Comparison of ENCODE assay signal across 14 mouse cellular contexts in genomic region chr6:114833791-114834346, GRCm38 (mm10).
DNase-seq lines count a peak whose midpoint lies in the region; ATAC-seq and TF ChIP-seq lines count a peak whose summit lies in the region.
"Had no signal": no experiment of that assay in that cellular context is flagged by ENCODE, and none has a peak within 500 bp of the region (broad histone marks: within the 10 kb centered on the region; RNA-seq: fewer than 3 reads in every experiment).

No protein-coding gene starts in this region.

- DNase-seq in heart, postnatal 10 days, result no peak
- DNase-seq in lung, postnatal 36 days, result no peak
- no peak for DNase-seq in heart, postnatal 0 days (ENCODE audit: low spot score)
- DNase-seq in kidney, postnatal 4 days, result peak; percentile 60 to 71
- DNase-seq in thymus, postnatal 0 days (ENCODE audit: low spot score), result no peak
- DNase-seq: cerebellum, adult 9-10 months; gastrocnemius, postnatal 10 days had no signal

- TF ChIP-seq CTCF in heart, postnatal 0 days (IDR thresholded peaks at IDR 0.05; ENCODE audit: low read depth), result no peak

- H3K4me2 ChIP-seq in heart, embryonic 11.5 days, result no peak overlapping the region
- H3K4me2 ChIP-seq in lung, embryonic 15.5 days, result no peak overlapping the region
- no peak overlapping the region for H3K4me2 ChIP-seq in heart, postnatal 0 days (ENCODE audit: low read depth, low read length)
- H3K4me2 ChIP-seq: neural tube, embryonic 13.5 days had no signal

- ATAC-seq in heart, embryonic 11.5 days (replicated peaks; ENCODE audit: insufficient number of reproducible peaks, low FRiP score, low TSS enrichment), result no peak; the same call in 1 of the 2 replicates
- ATAC-seq in lung, embryonic 15.5 days (ENCODE audit: borderline replicate concordance, extremely low read depth, low FRiP score, low TSS enrichment), result peak; percentile 51
- no peak for ATAC-seq in heart, postnatal 0 days (ENCODE audit: insufficient read depth, low read depth)
- ATAC-seq in CD4-positive, CD25-positive, alpha-beta regulatory T cell, adult 4 months, result no peak
- ATAC-seq: intestine, embryonic 16.5 days had no signal

- H3K9me3 ChIP-seq in heart, embryonic 11.5 days (replicated peaks; ENCODE audit: control insufficient read depth, low read length), result no peaks in the 10 kb centered on the region
- H3K9me3 ChIP-seq in lung, embryonic 15.5 days, result no peaks in the 10 kb centered on the region
- H3K9me3 ChIP-seq in heart, postnatal 0 days (replicated peaks; ENCODE audit: control insufficient read depth, low read length), result no peaks in the 10 kb centered on the region

- no peaks in the 10 kb centered on the region for H3K36me3 ChIP-seq in heart, embryonic 11.5 days (ENCODE audit: control insufficient read depth, insufficient read depth, low read length)
- no peaks in the 10 kb centered on the region for H3K36me3 ChIP-seq in lung, embryonic 15.5 days
- no peaks in the 10 kb centered on the region for H3K36me3 ChIP-seq in heart, postnatal 0 days (replicated peaks; ENCODE audit: control insufficient read depth, insufficient read depth, low read length)
- H3K36me3 ChIP-seq: neural tube, embryonic 13.5 days had no signal

- H3K27ac ChIP-seq in heart, embryonic 11.5 days (ENCODE audit: low read depth, low read length), result 0 out of 2 replicates have a peak overlapping the region, but pooled peaks have one; percentile 24
- H3K27ac ChIP-seq in lung, embryonic 15.5 days, result peak overlapping the region; percentile 43; the same call in 1 of the 2 replicates
- H3K27ac ChIP-seq in heart, postnatal 0 days (ENCODE audit: low read depth), result 0 out of 2 replicates have a peak overlapping the region, but pooled peaks have one; percentile 16

- 39% methylated on average over 4 of the region's 4 CpGs for WGBS in heart, embryonic 11.5 days (ENCODE audit: insufficient replicate concordance)
- 43% methylated on average over 4 of the region's 4 CpGs for WGBS in lung, embryonic 15.5 days
- 64% methylated on average over 4 of the region's 4 CpGs for WGBS in heart, postnatal 0 days

- H3K4me1 ChIP-seq in heart, embryonic 11.5 days (ENCODE audit: control insufficient read depth, insufficient read depth, low read length), result peaks cover 37% of the 10 kb centered on the region
- H3K4me1 ChIP-seq in lung, embryonic 15.5 days, result peaks cover 32% of the 10 kb centered on the region
- H3K4me1 ChIP-seq in heart, postnatal 0 days (ENCODE audit: control insufficient read depth, insufficient read depth), result peaks cover 6% of the 10 kb centered on the region; the same call in 1 of the 2 replicates

- H3K4me3 ChIP-seq in heart, embryonic 11.5 days (ENCODE audit: low read depth, low read length), result no peak overlapping the region
- H3K4me3 ChIP-seq in lung, embryonic 15.5 days, result no peak overlapping the region
- no peak overlapping the region for H3K4me3 ChIP-seq in heart, postnatal 0 days (ENCODE audit: low read depth, low read length)
- H3K4me3 ChIP-seq: erythroblast, embryonic 14.5 days; neural tube, embryonic 13.5 days had no signal

- H3K27me3 ChIP-seq in heart, embryonic 11.5 days (ENCODE audit: control insufficient read depth, insufficient read depth, low read length), result no peaks in the 10 kb centered on the region
- no peaks in the 10 kb centered on the region for H3K27me3 ChIP-seq in lung, embryonic 15.5 days
- H3K27me3 ChIP-seq in heart, postnatal 0 days (ENCODE audit: control insufficient read depth, insufficient read depth, low read length), result no peaks in the 10 kb centered on the region
- H3K27me3 ChIP-seq: CH12.LX; neural tube, embryonic 13.5 days had no signal

- no peak overlapping the region for H3K9ac ChIP-seq in heart, embryonic 11.5 days (ENCODE audit: low read depth, low read length)
- H3K9ac ChIP-seq in lung, embryonic 15.5 days, result no peak overlapping the region
- H3K9ac ChIP-seq in heart, postnatal 0 days (replicated peaks; ENCODE audit: low read depth, low read length), result no peak overlapping the region

- intact Hi-C loops in heart, postnatal 10 days (cut with DNase I), result no loop called here

- TF ChIP-seq EP300 in heart, postnatal 0 days (IDR thresholded peaks at IDR 0.05; ENCODE audit: low read depth), result no peak

Comparison
In these comparisons a context has a peak if more than half of its experiments do, and no peak if none do; other contexts are left out.
1. DNase-seq: peak in kidney, postnatal 4 days (2 of 2); none in heart, postnatal 10 days (0 of 2), lung, postnatal 36 days (single experiment), heart, postnatal 0 days (single experiment) and thymus, postnatal 0 days (single experiment).
2. Peak in every context shown above with its lines, with median percentiles within 50 percentile points of each other: H3K27ac ChIP-seq.